In the genomic region with DNA sequence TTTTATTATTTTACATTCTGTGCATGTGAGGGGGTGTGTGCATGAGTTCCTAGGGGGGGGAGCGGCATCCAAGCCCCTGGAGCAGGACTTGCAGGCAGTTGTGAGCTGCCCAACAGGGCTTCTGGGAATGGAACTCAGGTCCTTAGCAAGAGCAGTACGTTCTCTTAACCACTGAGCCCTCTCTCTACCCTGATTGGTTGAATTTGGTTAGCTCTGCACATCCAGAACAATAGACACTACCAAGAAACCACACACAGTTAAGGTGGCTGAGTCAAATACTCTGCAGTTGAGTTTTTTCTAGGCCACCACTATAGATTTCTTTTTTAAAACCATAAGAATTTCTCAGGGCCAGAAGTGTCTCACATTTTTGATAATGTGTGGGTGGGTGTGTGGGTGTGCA, we compare ENCODE assay signal across 28 mouse cellular contexts.
"Had no signal": no experiment of that assay in that cellular context is flagged by ENCODE, and none has a peak within 500 bp of the region (broad histone marks: within the 10 kb centered on the region; RNA-seq: fewer than 3 reads in every experiment).

No protein-coding gene starts in this region.

- H3K4me3 ChIP-seq: embryonic facial prominence, embryonic 10.5 days; embryonic facial prominence, embryonic 12.5 days; embryonic facial prominence, embryonic 13.5 days; embryonic facial prominence, embryonic 15.5 days; erythroblast, embryonic 14.5 days; forebrain, embryonic 10.5 days; forebrain, embryonic 12.5 days; forebrain, embryonic 13.5 days; forebrain, embryonic 15.5 days; gastrocnemius, adult 2 months; heart, adult 2 months had no signal

- H3K9ac ChIP-seq: embryonic facial prominence, embryonic 12.5 days; embryonic facial prominence, embryonic 13.5 days; embryonic facial prominence, embryonic 15.5 days; forebrain, embryonic 12.5 days; forebrain, embryonic 13.5 days; forebrain, embryonic 15.5 days; forebrain, postnatal 0 days had no signal

- H3K4me2 ChIP-seq: embryonic facial prominence, embryonic 12.5 days; embryonic facial prominence, embryonic 13.5 days; embryonic facial prominence, embryonic 15.5 days; forebrain, embryonic 12.5 days; forebrain, embryonic 13.5 days; forebrain, embryonic 15.5 days had no signal

- H3K27ac ChIP-seq: embryonic facial prominence, embryonic 10.5 days; embryonic facial prominence, embryonic 12.5 days; embryonic facial prominence, embryonic 13.5 days; embryonic facial prominence, embryonic 15.5 days; forebrain, embryonic 10.5 days; forebrain, embryonic 12.5 days; forebrain, embryonic 13.5 days; forebrain, embryonic 15.5 days; gastrocnemius, adult 2 months; heart, adult 2 months had no signal

- ATAC-seq: forebrain, embryonic 13.5 days; forebrain, embryonic 14.5 days; forebrain, embryonic 15.5 days; forebrain, embryonic 16.5 days; forebrain, postnatal 0 days had no signal

- H3K9me3 ChIP-seq: embryonic facial prominence, embryonic 10.5 days; embryonic facial prominence, embryonic 12.5 days; embryonic facial prominence, embryonic 13.5 days; embryonic facial prominence, embryonic 15.5 days; forebrain, embryonic 10.5 days; forebrain, embryonic 12.5 days; forebrain, embryonic 13.5 days; forebrain, embryonic 15.5 days had no signal

- H3K36me3 ChIP-seq: embryonic facial prominence, embryonic 10.5 days; embryonic facial prominence, embryonic 12.5 days; embryonic facial prominence, embryonic 13.5 days; embryonic facial prominence, embryonic 15.5 days; forebrain, embryonic 10.5 days; forebrain, embryonic 12.5 days; forebrain, embryonic 15.5 days had no signal

- H3K4me1 ChIP-seq: embryonic facial prominence, embryonic 15.5 days; forebrain, embryonic 10.5 days; forebrain, embryonic 12.5 days; forebrain, embryonic 13.5 days; forebrain, embryonic 15.5 days had no signal

- DNase-seq: cerebellum, adult 2 months; cerebellum, adult 8-10 months; cerebellum, adult 9-10 months; cerebellum, adult 9-11 months; cerebellum, postnatal 10 days; cerebellum, postnatal 14 days; cerebellum, postnatal 25 days; cerebellum, postnatal 36 days; embryo, embryonic 11 days; forebrain, postnatal 0 days; gastrocnemius, adult 2 months; gastrocnemius, postnatal 10 days; gastrocnemius, postnatal 14 days; gastrocnemius, postnatal 25 days; gastrocnemius, postnatal 36 days; heart, adult 18-20 months; heart, adult 2 months had no signal

- H3K27me3 ChIP-seq: embryonic facial prominence, embryonic 12.5 days; embryonic facial prominence, embryonic 13.5 days; embryonic facial prominence, embryonic 15.5 days; forebrain, embryonic 12.5 days; forebrain, embryonic 13.5 days; forebrain, embryonic 15.5 days had no signal
